Mouse (Mus musculus) heart, embryonic 16.5 days (tissue): ENCODE data around the gene Polr2j. TPM values are rescaled to one million over a fixed set of nuclear protein-coding genes. Genes with fewer than 3 reads are reported as not detected.
"Not testable (repeated sequence)": the region's sequence is repeated elsewhere in the genome, so short reads cannot be mapped to it uniquely, and the experiment has no call there.

Experiments
- ATAC-seq: fragments of 200-750 bp; cut with Nextera tagmentation; replicated peaks from 2 replicates; pipeline ENCODE4 v1.8.0; 2017; ENCODE audit warnings: moderate number of reproducible peaks; ENCODE audit not compliant: insufficient read depth, low FRiP score; ENCODE audit errors: extremely low read depth
- H3K27ac ChIP-seq: fragments of 300-500 bp; sonication (generic); 2 replicates; pipeline ENCODE4 v1.5.1; 2014; ENCODE audit warnings: mild to moderate bottlenecking, low read length, control low read depth, moderate library complexity
- H3K27me3 ChIP-seq: fragments of 300-500 bp; sonication (generic); 2 replicates; pipeline ENCODE4 v1.6.1; 2014; ENCODE audit warnings: low read length, mixed read lengths; ENCODE audit not compliant: control insufficient read depth, insufficient read depth
- H3K36me3 ChIP-seq: fragments of 300-500 bp; sonication (generic); 2 replicates; pipeline ENCODE4 v1.6.1; 2014; ENCODE audit not compliant: control insufficient read depth, insufficient read depth
- H3K4me1 ChIP-seq: fragments of 300-500 bp; sonication (generic); 2 replicates; pipeline ENCODE4 v1.6.1; 2014; ENCODE audit warnings: low read length, mixed read lengths; ENCODE audit not compliant: control insufficient read depth, insufficient read depth
- H3K4me2 ChIP-seq: fragments of 300-500 bp; sonication (generic); 2 replicates; pipeline ENCODE4 v1.6.1; 2014; ENCODE audit warnings: low read depth, mild to moderate bottlenecking, control low read depth, low read length
- H3K4me3 ChIP-seq: fragments of 300-500 bp; sonication (generic); 2 replicates; pipeline ENCODE4 v1.5.1; 2014; ENCODE audit warnings: mild to moderate bottlenecking, control low read depth, low read length
- H3K9ac ChIP-seq: fragments of 300-500 bp; sonication (generic); 2 replicates; pipeline ENCODE4 v1.6.1; 2014; ENCODE audit warnings: low read length, control low read depth
- H3K9me3 ChIP-seq: fragments of 300-500 bp; sonication (generic); replicated peaks from 2 replicates; pipeline ENCODE4 v1.6.1; 2016; ENCODE audit warnings: low read length; ENCODE audit not compliant: control insufficient read depth
- WGBS: fragments of 180-500 bp; shearing (Covaris S2); extraction: QIAGEN DNeasy Blood & Tissue Kit; methylation state at CpG from one replicate; pipeline ENCODE4 v1.1.7; 2014; 5-methylcytosine and 5-hydroxymethylcytosine counted together
- polyA plus RNA-seq: library from polyadenylated mRNA; unstranded; fragments of >200 nt; fragmentation: Nextera tagmentation; extraction: Ambion mirVana; gene quantifications from 2 replicates; pipeline ENCODE4 v1.2.1, GENCODE M21; 2015

Polr2j gene
- polyA plus RNA-seq, 1 experiment from 2014 or later: 151 TPM

DNA sequence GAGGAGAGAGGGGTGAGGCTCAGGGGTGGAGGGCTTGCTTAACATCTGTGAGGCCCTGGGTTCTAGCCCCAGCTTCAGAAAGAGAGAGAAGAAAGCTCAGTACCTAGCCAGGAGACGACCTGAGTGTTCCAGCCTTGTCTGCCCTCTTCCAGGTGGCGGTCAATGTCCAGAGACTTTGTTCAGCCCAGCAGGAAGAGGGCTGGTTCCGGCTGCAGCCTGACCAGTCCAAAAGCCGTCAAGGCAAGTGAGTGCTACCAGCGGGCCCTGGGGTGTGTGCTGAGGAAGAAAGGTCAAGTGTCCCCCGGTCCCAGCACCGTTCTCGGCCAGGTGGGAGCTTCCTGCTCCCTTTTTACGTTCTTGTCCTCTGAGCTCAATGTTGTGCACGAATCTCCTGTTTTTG, 17.9 kb upstream of the Polr2j start:
- no peaks in the 10 kb centered on the region for H3K27me3 ChIP-seq
- no peak for ATAC-seq
- no peaks in the 10 kb centered on the region for H3K9me3 ChIP-seq
- H3K27ac ChIP-seq: no peak overlapping the region
- H3K4me2 ChIP-seq: no peak overlapping the region
- 82% methylated on average over 10 of the region's 10 CpGs for WGBS
- H3K9ac ChIP-seq: no peak overlapping the region
- peaks cover 6% of the 10 kb centered on the region for H3K4me1 ChIP-seq
- no peaks in the 10 kb centered on the region for H3K36me3 ChIP-seq
- H3K4me3 ChIP-seq: no peak overlapping the region

DNA sequence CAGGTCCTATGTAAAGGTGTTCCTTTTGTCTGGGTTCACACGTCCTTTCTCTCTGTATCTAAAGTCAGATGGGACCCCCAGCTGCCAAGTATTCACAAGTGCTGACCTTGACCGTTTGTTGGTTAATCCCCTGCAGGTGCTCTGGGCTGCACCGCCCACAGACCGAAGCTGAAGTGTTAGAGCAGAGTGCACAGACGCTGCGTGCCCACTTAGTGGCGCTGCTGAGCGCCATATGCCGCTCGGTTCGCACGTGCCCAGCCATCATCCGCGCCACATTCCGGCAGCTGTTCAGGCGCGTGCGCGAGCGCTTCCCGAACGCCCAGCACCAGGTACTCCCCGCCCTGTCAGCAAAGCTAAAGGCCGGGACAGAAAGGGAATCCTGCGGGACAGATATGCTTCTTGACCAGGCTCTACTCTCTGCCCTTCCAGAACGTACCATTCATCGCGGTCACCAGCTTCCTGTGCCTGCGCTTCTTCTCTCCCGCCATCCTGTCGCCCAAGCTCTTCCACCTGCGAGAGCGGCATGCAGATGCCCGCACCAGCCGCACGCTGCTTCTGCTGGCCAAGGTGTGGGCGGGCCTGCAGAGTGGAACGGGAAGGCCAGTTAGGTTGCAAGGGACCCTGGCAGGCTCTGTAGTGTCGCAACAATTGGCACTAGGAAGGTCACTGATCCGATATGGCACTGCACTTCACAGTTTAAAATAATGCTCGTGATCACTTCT, 14.2 kb upstream of the Polr2j start:
- H3K9me3 ChIP-seq: no peaks in the 10 kb centered on the region; the same call in 1 of the 2 replicates
- 5% methylated on average over 41 of the region's 41 CpGs for WGBS
- no peak overlapping the region for H3K27ac ChIP-seq
- H3K27me3 ChIP-seq: no peaks in the 10 kb centered on the region
- peak overlapping the region; percentile 85 for H3K4me2 ChIP-seq
- H3K36me3 ChIP-seq: no peaks in the 10 kb centered on the region
- H3K9ac ChIP-seq: peak overlapping the region; percentile 65
- peaks cover 6% of the 10 kb centered on the region for H3K4me1 ChIP-seq
- peak overlapping the region; percentile 45 for H3K4me3 ChIP-seq
- ATAC-seq: peak; percentile 83

DNA sequence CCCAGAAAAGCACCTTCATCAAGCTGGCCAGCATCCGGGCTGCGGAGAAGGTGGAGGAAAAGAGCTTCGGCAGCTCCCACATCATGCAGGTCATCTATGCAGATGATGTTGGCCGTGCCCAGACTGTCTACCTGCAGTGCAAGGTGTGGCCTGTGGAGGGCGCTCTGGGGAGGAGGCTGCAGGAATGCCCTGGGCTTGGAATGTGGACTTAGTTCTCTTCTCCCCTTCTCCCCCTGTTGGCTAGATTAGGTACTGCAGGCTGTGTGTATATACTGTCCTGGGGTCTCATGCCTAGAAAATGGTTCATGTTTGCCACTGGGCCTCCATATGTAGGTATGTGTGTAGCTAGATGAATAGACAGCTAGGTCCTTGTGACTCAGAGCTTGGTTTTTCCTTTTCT, 11.9 kb upstream of the Polr2j start:
- Histone ChIP-seq H3K36me3 (no peaks in the 10 kb centered on the region), H3K27me3 (no peaks in the 10 kb centered on the region), H3K9me3 (no peaks in the 10 kb centered on the region; the same call in 1 of the 2 replicates), H3K27ac (no peak overlapping the region), H3K4me3 (no peak overlapping the region), H3K4me2 (no peak overlapping the region), H3K4me1 (peaks cover 6% of the 10 kb centered on the region), H3K9ac (no peak overlapping the region)
- WGBS: 85% methylated on average over 5 of the region's 5 CpGs
- ATAC-seq: no peak

DNA sequence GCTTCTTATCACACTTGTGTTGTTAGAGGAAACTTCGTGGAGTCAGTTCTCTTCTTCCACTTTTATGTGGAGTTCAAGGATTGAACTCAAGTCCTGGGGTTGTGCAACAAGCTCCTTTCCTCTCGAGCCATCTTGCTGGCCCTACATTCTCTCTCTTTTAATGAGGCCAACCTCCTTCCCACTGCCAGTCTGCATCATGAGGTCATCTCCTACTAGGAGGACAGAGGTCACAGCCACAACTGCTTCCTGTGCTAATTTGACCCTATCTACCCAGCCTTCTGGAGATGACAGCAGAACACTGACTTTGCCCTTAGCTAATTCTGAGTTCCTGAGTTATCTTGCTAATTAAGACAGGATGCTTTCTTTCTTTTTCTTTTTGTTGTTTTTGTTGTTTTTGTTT, 7.9 kb upstream of the Polr2j start:
- Histone ChIP-seq H3K27ac (no peak overlapping the region), H3K9me3 (no peaks in the 10 kb centered on the region; the same call in 1 of the 2 replicates), H3K9ac (no peak overlapping the region), H3K27me3 (no peaks in the 10 kb centered on the region), H3K36me3 (no peaks in the 10 kb centered on the region), H3K4me3 (no peak overlapping the region), H3K4me2 (no peak overlapping the region), H3K4me1 (no peaks in the 10 kb centered on the region)
- no peak for ATAC-seq
- 44% methylated on average over 2 of the region's 2 CpGs for WGBS

DNA sequence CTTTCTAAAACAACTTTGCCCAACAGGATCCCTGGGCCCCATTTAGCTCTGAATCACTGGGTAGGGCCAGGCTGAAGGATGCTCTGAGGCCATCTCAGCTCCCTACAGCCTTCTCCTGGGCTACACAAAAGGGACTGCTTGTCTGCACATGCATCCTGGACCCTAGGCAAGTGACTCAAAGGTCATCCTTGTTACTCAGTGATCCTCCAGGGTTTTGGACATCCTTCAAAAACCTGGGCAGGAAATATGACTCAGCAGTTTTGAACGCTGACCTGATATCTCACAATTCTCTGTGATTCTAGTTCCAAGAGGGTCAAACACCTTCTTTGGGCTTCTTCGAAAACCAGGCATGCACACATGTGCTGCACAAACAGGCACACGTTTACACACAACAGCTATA, 7.4 kb upstream of the Polr2j start:
- ATAC-seq: no peak
- Histone ChIP-seq H3K27ac (no peak overlapping the region), H3K27me3 (no peaks in the 10 kb centered on the region), H3K9me3 (no peaks in the 10 kb centered on the region; the same call in 1 of the 2 replicates), H3K4me2 (no peak overlapping the region), H3K4me1 (no peaks in the 10 kb centered on the region), H3K9ac (no peak overlapping the region), H3K36me3 (no peaks in the 10 kb centered on the region), H3K4me3 (no peak overlapping the region)
- 62% methylated on average over 3 of the region's 3 CpGs for WGBS

DNA sequence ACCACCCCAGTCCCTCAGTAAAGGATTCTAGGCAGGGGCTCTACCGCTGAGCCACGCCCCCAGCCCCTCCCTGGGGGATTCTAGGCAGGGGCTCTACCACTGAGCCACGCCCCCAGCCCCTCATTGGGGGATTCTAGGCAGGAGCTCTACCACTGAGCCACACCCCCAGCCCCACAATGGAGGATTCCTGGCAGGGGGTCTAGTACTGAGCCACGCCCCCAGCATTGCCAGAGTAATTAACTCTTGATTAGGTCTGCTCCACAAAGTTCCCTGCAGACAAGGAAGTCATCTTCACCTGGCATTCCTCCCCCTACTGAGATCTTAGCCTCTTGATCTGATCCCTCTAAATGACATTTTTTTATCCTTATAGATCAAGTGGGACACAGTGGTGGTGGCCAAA, 2.9 kb upstream of the Polr2j start:
- not testable (repeated sequence) for H3K4me2 ChIP-seq, H3K27me3 ChIP-seq, H3K4me1 ChIP-seq, H3K4me3 ChIP-seq, H3K36me3 ChIP-seq, H3K27ac ChIP-seq, ATAC-seq, H3K9me3 ChIP-seq, H3K9ac ChIP-seq
- WGBS: 28% methylated on average over 4 of the region's 4 CpGs

DNA sequence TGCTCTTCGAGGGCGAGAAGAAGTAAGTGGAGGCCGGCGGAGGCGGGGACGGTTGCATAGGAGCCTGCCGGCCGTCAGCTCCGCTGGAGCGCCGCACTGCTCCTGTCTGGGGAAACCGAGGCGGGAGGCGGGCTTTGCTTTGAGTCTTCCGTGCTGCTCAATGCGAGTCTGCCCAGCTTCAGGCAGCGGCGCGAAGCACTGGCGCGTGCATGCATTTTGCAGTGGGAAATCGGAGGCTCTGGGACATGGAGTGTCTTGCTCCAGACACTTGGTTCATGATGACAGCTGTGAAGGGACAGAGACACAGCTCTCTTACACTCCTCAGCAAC, 317 bp downstream of the Polr2j start:
- Histone ChIP-seq H3K9ac (peak overlapping the region; percentile 93), H3K9me3 (no peaks in the 10 kb centered on the region), H3K27ac (no peak overlapping the region), H3K4me3 (peak overlapping the region; percentile 90), H3K36me3 (peaks cover 14% of the 10 kb centered on the region), H3K4me1 (peaks cover 8% of the 10 kb centered on the region), H3K27me3 (no peaks in the 10 kb centered on the region), H3K4me2 (peak overlapping the region; percentile 96)
- peak; percentile 43 for ATAC-seq
- 0% methylated on average over 22 of the region's 22 CpGs for WGBS

DNA sequence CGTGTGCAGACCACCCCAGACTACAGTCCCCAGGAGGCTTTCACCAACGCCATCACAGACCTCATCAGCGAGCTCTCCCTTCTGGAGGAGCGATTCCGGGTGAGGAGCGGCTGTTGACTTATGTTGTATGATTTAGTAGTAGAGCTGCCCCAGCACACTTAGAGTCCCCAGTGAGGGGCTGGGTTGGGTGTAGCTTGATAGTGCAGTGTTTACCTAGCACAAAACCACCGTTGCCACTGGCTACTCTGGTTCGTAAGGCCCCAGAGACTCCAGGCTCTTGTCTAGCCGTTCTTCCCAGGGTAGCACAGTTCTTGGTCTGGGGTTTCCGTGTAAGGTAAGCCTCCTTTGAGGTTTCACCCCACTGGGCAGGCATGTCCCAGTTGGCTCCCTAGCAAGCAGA, 5.7 kb downstream of the Polr2j start:
- Histone ChIP-seq H3K36me3 (peaks cover 39% of the 10 kb centered on the region), H3K4me3 (no peak overlapping the region)
- 87% methylated on average over 10 of the region's 10 CpGs for WGBS

DNA sequence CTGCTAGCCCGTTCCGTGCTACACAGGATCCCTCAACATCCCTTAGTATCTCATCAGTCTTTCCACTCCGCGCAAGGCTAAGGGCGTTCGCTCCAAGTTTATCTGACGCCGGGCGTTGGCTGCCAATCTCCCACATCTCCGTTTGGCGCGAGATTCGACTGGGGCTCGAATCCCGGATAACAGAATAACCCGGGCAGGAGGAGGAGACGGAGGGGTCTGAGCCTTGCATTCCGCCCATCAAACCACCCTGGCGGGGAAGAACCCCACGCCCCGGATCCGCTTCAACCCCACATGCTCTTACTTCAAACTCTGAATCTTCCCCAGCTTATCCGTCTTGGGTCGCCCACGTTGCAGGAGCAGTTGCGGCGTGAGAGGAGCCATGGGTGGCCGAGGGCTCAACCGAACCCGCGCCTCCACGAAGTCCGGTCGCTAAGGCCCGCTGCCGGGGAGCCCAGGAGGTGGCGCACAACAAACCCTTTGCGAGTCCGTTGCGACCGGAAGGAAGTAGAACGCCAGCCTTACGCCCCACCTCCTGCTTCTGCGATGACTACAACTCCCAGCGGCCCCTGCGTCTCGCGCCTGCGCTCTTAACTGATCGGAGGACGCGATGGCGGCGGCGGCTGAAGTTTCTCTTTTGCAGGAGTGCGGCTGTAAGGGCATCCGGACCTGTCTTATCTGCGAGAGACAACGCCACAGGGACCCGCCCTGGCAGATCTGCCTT, 19.3 kb downstream of the Polr2j start, which contains the start of the genes Lrwd1 and Alkbh4:
Lrwd1 (minus strand) TSS at position 504 of the 721 bp plus-strand sequence.
Alkbh4 (plus strand) TSS at position 576 of the 721 bp plus-strand sequence.
- H3K4me1 ChIP-seq: peaks cover 10% of the 10 kb centered on the region
- peak; percentile 94 for ATAC-seq

More for the DNA sequence above, 5.7 kb downstream of the Polr2j start:
- H3K9ac ChIP-seq: no peak overlapping the region
- no peaks in the 10 kb centered on the region for H3K9me3 ChIP-seq
- H3K27me3 ChIP-seq: no peaks in the 10 kb centered on the region
- no peak overlapping the region for H3K27ac ChIP-seq
- no peak for ATAC-seq
- peaks cover 7% of the 10 kb centered on the region for H3K4me1 ChIP-seq
- no peak overlapping the region for H3K4me2 ChIP-seq

More for the DNA sequence above, 19.3 kb downstream of the Polr2j start, which contains the start of the genes Lrwd1 and Alkbh4:
- Histone ChIP-seq H3K27me3 (no peaks in the 10 kb centered on the region), H3K4me3 (peak within 1 kb of the TSS; percentile 68), H3K4me2 (peak within 1 kb of the TSS; percentile 78), H3K9ac (peak within 1 kb of the TSS; percentile 91), H3K27ac (peak within 1 kb of the TSS; percentile 62), H3K36me3 (peaks cover 18% of the 10 kb centered on the region), H3K9me3 (no peaks in the 10 kb centered on the region)
- WGBS: under 1% methylated on average over 60 of the region's 60 CpGs
